Mouse (Mus musculus) embryonic facial prominence, embryonic 12.5 days (tissue): Measurements from ENCODE around the gene Gm10681. TPM values are rescaled to one million over a fixed set of nuclear protein-coding genes. Genes with fewer than 3 reads are reported as not detected.
"Not testable (repeated sequence)": the region's sequence is repeated elsewhere in the genome, so short reads cannot be mapped to it uniquely, and the experiment has no call there.

Source experiments
- ATAC-seq: fragments of 200-750 bp; cut with Nextera tagmentation; 2 replicates; pipeline ENCODE4 v1.8.0; 2017; ENCODE audit not compliant: insufficient number of reproducible peaks, insufficient read depth, low FRiP score, low TSS enrichment
- H3K27ac ChIP-seq: fragments of 300-500 bp; sonication (generic); 2 replicates; pipeline ENCODE4 v1.5.1; 2016; ENCODE audit warnings: mild to moderate bottlenecking
- H3K27me3 ChIP-seq: fragments of 300-500 bp; sonication (generic); 2 replicates; pipeline ENCODE4 v1.6.1; 2016; ENCODE audit warnings: mild to moderate bottlenecking, moderate library complexity
- H3K36me3 ChIP-seq: fragments of 300-500 bp; sonication (generic); 2 replicates; pipeline ENCODE4 v1.6.1; 2016; ENCODE audit warnings: mild to moderate bottlenecking
- H3K4me1 ChIP-seq: fragments of 300-500 bp; sonication (generic); 2 replicates; pipeline ENCODE4 v1.6.1; 2016
- H3K4me2 ChIP-seq: fragments of 300-500 bp; sonication (generic); replicated peaks from 2 replicates; pipeline ENCODE4 v1.6.1; 2016; ENCODE audit warnings: mild to moderate bottlenecking, moderate library complexity
- H3K4me3 ChIP-seq: fragments of 300-500 bp; sonication (generic); 2 replicates; pipeline ENCODE4 v1.5.1; 2016; ENCODE audit warnings: mild to moderate bottlenecking
- H3K9ac ChIP-seq: fragments of 300-500 bp; sonication (generic); 2 replicates; pipeline ENCODE4 v1.6.1; 2016; ENCODE audit warnings: mild to moderate bottlenecking, moderate library complexity
- H3K9me3 ChIP-seq: fragments of 300-500 bp; sonication (generic); 2 replicates; pipeline ENCODE4 v1.6.1; 2016; ENCODE audit warnings: mild to moderate bottlenecking, moderate library complexity
- WGBS: fragments of 180-500 bp; shearing (Covaris S2); methylation state at CpG from one replicate; pipeline ENCODE4 v1.1.7; 2016; 5-methylcytosine and 5-hydroxymethylcytosine counted together
- polyA plus RNA-seq: library from polyadenylated mRNA; unstranded; fragments of >200 nt; fragmentation: Nextera tagmentation; extraction: Ambion mirVana; gene quantifications from 2 replicates; pipeline ENCODE4 v1.2.1, GENCODE M21; 2016

Gene Gm10681
- polyA plus RNA-seq, 1 experiment from 2014 or later: not detected

- H3K9me3 ChIP-seq, H3K4me2 ChIP-seq, H3K27me3 ChIP-seq, H3K4me3 ChIP-seq, H3K9ac ChIP-seq, H3K36me3 ChIP-seq, ATAC-seq, H3K27ac ChIP-seq, H3K4me1 ChIP-seq: not testable (repeated sequence)
- WGBS: 83% methylated on average over 2 of the region's 2 CpGs
These were observed 20.9 kb downstream of the Gm10681 start for GRCm38 (mm10) chr3:98567717-98568116.

DNA sequence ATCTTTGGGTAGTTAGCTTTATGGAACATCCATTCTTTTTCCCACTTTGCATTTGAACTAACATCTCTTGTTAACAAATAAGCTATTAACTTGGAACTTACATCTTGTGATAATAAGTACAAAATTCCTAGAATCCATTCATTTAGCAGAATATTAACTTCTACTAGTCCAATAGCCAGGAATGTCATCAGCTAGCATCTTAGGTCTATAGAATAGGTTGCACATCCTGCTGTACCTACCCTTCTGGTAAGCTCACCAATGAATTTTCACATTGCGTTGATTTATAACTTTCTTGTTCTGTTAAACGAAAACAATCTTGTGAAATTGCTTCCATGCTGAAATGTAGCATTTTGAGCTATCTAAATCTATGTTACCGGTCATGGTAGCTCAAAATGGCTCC lies 23.7 kb downstream of the Gm10681 start:
- H3K9me3 ChIP-seq, H3K4me1 ChIP-seq, H3K27me3 ChIP-seq, H3K27ac ChIP-seq, H3K4me2 ChIP-seq, H3K4me3 ChIP-seq, ATAC-seq, H3K9ac ChIP-seq, H3K36me3 ChIP-seq: not testable (repeated sequence)
- WGBS: no CpG with 5 or more reads among the region's 3 CpGs

GRCm38 (mm10) chr3:98563831-98564230 lies 24.8 kb downstream of the Gm10681 start:
- not testable (repeated sequence) for H3K4me1 ChIP-seq, H3K4me2 ChIP-seq, H3K27ac ChIP-seq, H3K4me3 ChIP-seq, H3K27me3 ChIP-seq, H3K9me3 ChIP-seq, ATAC-seq, H3K9ac ChIP-seq, H3K36me3 ChIP-seq
- WGBS: no CpG with 5 or more reads among the region's 2 CpGs

DNA sequence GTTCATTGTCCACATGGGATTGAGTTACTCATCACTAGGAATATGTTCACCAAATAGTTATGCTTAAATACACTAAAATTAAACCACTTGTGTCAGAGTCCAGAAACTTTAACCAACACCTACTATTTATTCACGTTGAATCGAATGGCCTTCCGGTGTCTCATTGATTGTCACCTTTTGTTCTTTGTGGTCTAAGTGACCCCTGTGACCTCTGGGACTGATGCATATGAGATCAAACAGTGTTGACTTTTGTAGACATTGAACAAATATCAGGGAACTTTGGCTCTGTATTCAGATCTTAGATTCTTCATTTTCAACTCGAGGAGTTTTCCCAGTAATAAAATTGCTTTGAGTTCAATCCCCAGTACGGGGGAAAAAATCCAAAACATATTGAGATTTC lies 27.9 kb downstream of the Gm10681 start:
- H3K9me3 ChIP-seq, H3K36me3 ChIP-seq, H3K4me1 ChIP-seq, H3K27ac ChIP-seq, H3K9ac ChIP-seq, ATAC-seq, H3K4me2 ChIP-seq, H3K27me3 ChIP-seq, H3K4me3 ChIP-seq: not testable (repeated sequence)
- no CpG with 5 or more reads among the region's 5 CpGs for WGBS

DNA sequence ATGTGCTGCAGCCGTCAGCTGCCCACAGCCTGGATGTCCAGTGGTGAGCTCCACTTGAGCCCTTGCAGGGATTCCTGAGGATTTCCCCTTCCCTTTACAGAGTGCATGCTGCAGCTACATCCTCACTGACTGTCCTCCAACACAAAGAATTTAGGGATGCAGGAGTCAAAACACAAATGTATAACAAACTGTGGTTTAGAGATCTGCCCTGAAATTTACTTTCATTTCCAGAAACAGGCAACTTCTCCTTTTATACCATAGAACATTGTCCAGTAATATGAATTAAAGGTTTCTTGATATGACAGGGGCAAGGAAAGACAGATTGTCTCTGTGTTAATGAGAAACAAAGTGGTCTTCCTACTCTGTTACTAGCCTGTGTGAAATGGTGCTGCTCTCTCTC lies 37.8 kb downstream of the Gm10681 start:
- no CpG with 5 or more reads among the region's 1 CpGs for WGBS
- H3K9me3 ChIP-seq: not testable (repeated sequence)

DNA sequence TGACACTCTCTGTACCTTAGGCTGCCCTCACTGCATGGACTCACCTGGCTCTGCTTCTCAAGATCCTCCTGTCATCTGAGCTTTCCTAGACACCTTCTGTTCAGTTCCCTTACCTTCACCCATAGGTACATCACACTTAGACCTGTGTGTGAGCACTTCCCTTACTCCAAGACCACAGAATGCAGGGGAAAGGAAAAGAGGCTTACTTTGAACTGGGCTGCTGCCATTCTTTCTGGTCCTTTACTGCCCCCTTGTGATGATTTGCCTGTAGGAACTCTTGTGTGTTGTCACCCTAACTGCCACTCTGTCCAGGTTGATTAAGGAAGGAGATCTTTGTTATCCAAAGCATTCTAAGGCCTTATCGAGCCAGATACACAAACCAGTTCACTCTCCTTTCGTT lies 38.4 kb downstream of the Gm10681 start:
- WGBS: no CpG with 5 or more reads among the region's 2 CpGs
- not testable (repeated sequence) for H3K27ac ChIP-seq, H3K9ac ChIP-seq, ATAC-seq, H3K4me3 ChIP-seq, H3K9me3 ChIP-seq, H3K4me1 ChIP-seq, H3K36me3 ChIP-seq, H3K27me3 ChIP-seq, H3K4me2 ChIP-seq

More for the DNA sequence above, 37.8 kb downstream of the Gm10681 start:
- not testable (repeated sequence) for H3K4me2 ChIP-seq, H3K27me3 ChIP-seq, H3K9ac ChIP-seq, H3K4me3 ChIP-seq, H3K27ac ChIP-seq, ATAC-seq, H3K36me3 ChIP-seq, H3K4me1 ChIP-seq

GRCm38 (mm10) chr3:98548495-98548894 lies 40.1 kb downstream of the Gm10681 start:
- not testable (repeated sequence) for H3K9me3 ChIP-seq, H3K27ac ChIP-seq, H3K9ac ChIP-seq, H3K36me3 ChIP-seq, H3K4me1 ChIP-seq, H3K27me3 ChIP-seq, ATAC-seq, H3K4me3 ChIP-seq, H3K4me2 ChIP-seq
- WGBS: no CpG with 5 or more reads among the region's 1 CpGs

- ATAC-seq, H3K4me1 ChIP-seq, H3K9ac ChIP-seq, H3K27me3 ChIP-seq, H3K9me3 ChIP-seq, H3K27ac ChIP-seq, H3K4me3 ChIP-seq, H3K4me2 ChIP-seq, H3K36me3 ChIP-seq: not testable (repeated sequence)
These were observed 41.0 kb downstream of the Gm10681 start for GRCm38 (mm10) chr3:98547641-98548040.

GRCm38 (mm10) chr3:98524978-98525377 lies 63.6 kb downstream of the Gm10681 start:
- not testable (repeated sequence) for H3K4me2 ChIP-seq, H3K27me3 ChIP-seq, H3K9ac ChIP-seq, H3K36me3 ChIP-seq, H3K4me1 ChIP-seq, ATAC-seq, H3K4me3 ChIP-seq, H3K27ac ChIP-seq, H3K9me3 ChIP-seq

- not testable (repeated sequence) for H3K9me3 ChIP-seq, ATAC-seq, H3K4me3 ChIP-seq, H3K36me3 ChIP-seq, H3K4me1 ChIP-seq, H3K27me3 ChIP-seq, H3K4me2 ChIP-seq, H3K27ac ChIP-seq, H3K9ac ChIP-seq
- WGBS: no CpG with 5 or more reads among the region's 1 CpGs
These were observed 64.1 kb downstream of the Gm10681 start for GRCm38 (mm10) chr3:98524552-98524951.

DNA sequence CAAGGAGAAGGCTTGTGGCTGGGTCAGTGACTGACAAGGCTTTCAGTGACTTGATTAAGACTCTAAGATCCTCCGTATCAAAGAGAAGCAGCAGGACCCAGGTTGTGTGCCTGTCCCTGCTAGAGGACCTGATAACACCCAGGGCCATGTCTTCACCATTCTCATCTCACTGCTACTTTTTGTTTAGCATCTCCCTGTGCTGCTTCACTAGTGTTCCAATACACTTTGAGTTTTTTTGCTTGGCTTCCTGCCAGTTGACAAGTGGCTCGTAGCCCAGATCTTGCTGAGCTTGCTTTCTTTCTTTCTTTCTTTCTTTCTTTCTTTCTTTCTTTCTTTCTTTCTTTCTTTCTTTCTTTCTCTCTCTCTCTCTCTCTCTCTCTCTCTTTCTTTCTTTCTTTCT lies 65.8 kb downstream of the Gm10681 start:
- not testable (repeated sequence) for H3K9ac ChIP-seq, H3K4me1 ChIP-seq, H3K27ac ChIP-seq, ATAC-seq, H3K4me2 ChIP-seq, H3K9me3 ChIP-seq, H3K36me3 ChIP-seq, H3K4me3 ChIP-seq, H3K27me3 ChIP-seq
- WGBS: 67% methylated on average over 1 of the region's 2 CpGs

GRCm38 (mm10) chr3:98510414-98510813 lies 78.2 kb downstream of the Gm10681 start, which contains the start of gene Hsd3b4:
TSS of gene Hsd3b4 (minus strand) at chr3:98510514.
- ATAC-seq, H3K4me1 ChIP-seq, H3K27ac ChIP-seq, H3K36me3 ChIP-seq, H3K4me3 ChIP-seq, H3K9me3 ChIP-seq, H3K27me3 ChIP-seq, H3K9ac ChIP-seq, H3K4me2 ChIP-seq: not testable (repeated sequence)
- WGBS: no CpG with 5 or more reads among the region's 1 CpGs

- not testable (repeated sequence) for H3K4me1 ChIP-seq, H3K9me3 ChIP-seq, H3K4me3 ChIP-seq, H3K27me3 ChIP-seq, H3K27ac ChIP-seq, ATAC-seq, H3K9ac ChIP-seq, H3K36me3 ChIP-seq, H3K4me2 ChIP-seq
- WGBS: no CpG with 5 or more reads among the region's 5 CpGs
These were observed 81.4 kb downstream of the Gm10681 start for GRCm38 (mm10) chr3:98507229-98507628.
